ENCODE assay signal across 11 mouse cellular contexts in genomic region chr13:51737033-51737948, GRCm38 (mm10). TPM values are rescaled to one million over a fixed set of nuclear protein-coding genes. Genes with fewer than 3 reads are reported as not detected.
A peak's percentile ranks its signal among the peaks of the same experiment; 100 is the strongest.
DNase-seq lines count a peak whose midpoint lies in the region; ATAC-seq lines count a peak whose summit lies in the region.
"Had no signal": no experiment of that assay in that cellular context is flagged by ENCODE, and none has a peak within 500 bp of the region (broad histone marks: within the 10 kb centered on the region; RNA-seq: fewer than 3 reads in every experiment).

No protein-coding gene starts in this region.

- WGBS in hindbrain, embryonic 10.5 days, result 76% methylated on average over 20 of the region's 20 CpGs
- WGBS in hindbrain, embryonic 12.5 days, result 80% methylated on average over 20 of the region's 20 CpGs
- 67% methylated on average over 20 of the region's 20 CpGs for WGBS in embryonic facial prominence, embryonic 15.5 days
- WGBS in stomach, embryonic 16.5 days, result 62% methylated on average over 20 of the region's 20 CpGs

- H3K27me3 ChIP-seq in hindbrain, embryonic 10.5 days (ENCODE audit: insufficient read depth, poor library complexity, severe bottlenecking), result no peaks in the 10 kb centered on the region
- no peaks in the 10 kb centered on the region for H3K27me3 ChIP-seq in hindbrain, embryonic 12.5 days
- no peaks in the 10 kb centered on the region for H3K27me3 ChIP-seq in embryonic facial prominence, embryonic 15.5 days
- no peaks in the 10 kb centered on the region for H3K27me3 ChIP-seq in stomach, embryonic 16.5 days (ENCODE audit: control insufficient read depth, insufficient read depth, low read length)

- no peaks in the 10 kb centered on the region for H3K9me3 ChIP-seq in hindbrain, embryonic 10.5 days
- H3K9me3 ChIP-seq in hindbrain, embryonic 12.5 days (replicated peaks), result no peaks in the 10 kb centered on the region
- H3K9me3 ChIP-seq in embryonic facial prominence, embryonic 15.5 days (replicated peaks), result no peaks in the 10 kb centered on the region
- H3K9me3 ChIP-seq in stomach, embryonic 16.5 days (replicated peaks; ENCODE audit: control insufficient read depth, low read length), result no peaks in the 10 kb centered on the region

- DNase-seq in hindbrain, embryonic 10.5 days (ENCODE audit: low spot score), result no peak
- peak; percentile 19 for DNase-seq in thymus, postnatal 0 days (ENCODE audit: low spot score)
- DNase-seq in thymus, adult 18-20 months, result no peak
- DNase-seq in spleen, postnatal 10 days (ENCODE audit: low spot score in 2 of 2), result no peak
- no peak for DNase-seq in lung, postnatal 25 days (ENCODE audit: low spot score)
- DNase-seq: heart, postnatal 36 days; layer of hippocampus, postnatal 36 days; lung, postnatal 4 days had no signal

- peaks cover 33% of the 10 kb centered on the region for H3K4me1 ChIP-seq in hindbrain, embryonic 10.5 days (replicated peaks)
- H3K4me1 ChIP-seq in hindbrain, embryonic 12.5 days, result peaks cover 10% of the 10 kb centered on the region
- peaks cover 29% of the 10 kb centered on the region for H3K4me1 ChIP-seq in embryonic facial prominence, embryonic 15.5 days
- peaks cover 13% of the 10 kb centered on the region; the same call in 1 of the 2 replicates for H3K4me1 ChIP-seq in stomach, embryonic 16.5 days (ENCODE audit: control insufficient read depth, insufficient read depth, low read length)

- H3K4me2 ChIP-seq in hindbrain, embryonic 12.5 days (replicated peaks), result no peak overlapping the region
- H3K4me2 ChIP-seq in embryonic facial prominence, embryonic 15.5 days (replicated peaks), result no peak overlapping the region
- no peak overlapping the region for H3K4me2 ChIP-seq in stomach, embryonic 16.5 days (ENCODE audit: low read depth, low read length)

- no peak for ATAC-seq in hindbrain, embryonic 12.5 days (ENCODE audit: low FRiP score)
- ATAC-seq in embryonic facial prominence, embryonic 15.5 days (ENCODE audit: insufficient number of reproducible peaks, low FRiP score, low TSS enrichment, low read depth), result peak; percentile 64
- no peak for ATAC-seq in stomach, embryonic 16.5 days (ENCODE audit: insufficient read depth, low FRiP score)

- H3K27ac ChIP-seq in hindbrain, embryonic 10.5 days, result peak overlapping the region; percentile 54
- H3K27ac ChIP-seq in hindbrain, embryonic 12.5 days, result no peak overlapping the region
- peak overlapping the region; percentile 58; the same call in 1 of the 2 replicates for H3K27ac ChIP-seq in embryonic facial prominence, embryonic 15.5 days (replicated peaks)
- peak overlapping the region; percentile 75 for H3K27ac ChIP-seq in stomach, embryonic 16.5 days (ENCODE audit: low read length)

- H3K9ac ChIP-seq in hindbrain, embryonic 12.5 days, result no peak overlapping the region
- no peak overlapping the region for H3K9ac ChIP-seq in embryonic facial prominence, embryonic 15.5 days
- peak overlapping the region; percentile 11; the same call in 1 of the 2 replicates for H3K9ac ChIP-seq in stomach, embryonic 16.5 days (ENCODE audit: low read length)

- H3K36me3 ChIP-seq in hindbrain, embryonic 10.5 days, result no peaks in the 10 kb centered on the region
- no peaks in the 10 kb centered on the region for H3K36me3 ChIP-seq in hindbrain, embryonic 12.5 days
- H3K36me3 ChIP-seq in embryonic facial prominence, embryonic 15.5 days, result no peaks in the 10 kb centered on the region
- no peaks in the 10 kb centered on the region for H3K36me3 ChIP-seq in stomach, embryonic 16.5 days (ENCODE audit: control insufficient read depth, insufficient read depth, low read length)

- H3K4me3 ChIP-seq in hindbrain, embryonic 10.5 days, result no peak overlapping the region
- no peak overlapping the region for H3K4me3 ChIP-seq in hindbrain, embryonic 12.5 days
- H3K4me3 ChIP-seq in embryonic facial prominence, embryonic 15.5 days (replicated peaks), result no peak overlapping the region
- H3K4me3 ChIP-seq in stomach, embryonic 16.5 days (replicated peaks; ENCODE audit: low read length), result no peak overlapping the region

RNA-seq across cellular contexts. Expression of gene Sema4d, which starts 56.3 kb away (rescaled TPM):
- 5.9 and 7.5 TPM in 2 replicates for polyA plus RNA-seq in hindbrain, embryonic 10.5 days (2016; fragmentation: Nextera tagmentation; extraction: Ambion mirVana)
- 7.2 and 7.7 TPM in 2 replicates for polyA plus RNA-seq in hindbrain, embryonic 12.5 days (2016; fragmentation: Nextera tagmentation; extraction: Ambion mirVana)
- polyA plus RNA-seq in thymus, postnatal 0 days (2015; fragmentation: Nextera tagmentation; extraction: Ambion mirVana), result 55.9 and 58.5 TPM in 2 replicates
- polyA plus RNA-seq in embryonic facial prominence, embryonic 15.5 days (2015; fragmentation: Nextera tagmentation; extraction: Ambion mirVana), result 9.4 and 11.1 TPM in 2 replicates
- polyA plus RNA-seq in stomach, embryonic 16.5 days (2015; fragmentation: Nextera tagmentation; extraction: Ambion mirVana), result 11.5 and 14.1 TPM in 2 replicates
